29 mouse cellular contexts compared by ENCODE assay signal in genomic region chr13:35328320-35328719, GRCm38 (mm10).
"Had no signal": no experiment of that assay in that cellular context is flagged by ENCODE, and none has a peak within 500 bp of the region (broad histone marks: within the 10 kb centered on the region; RNA-seq: fewer than 3 reads in every experiment).

No protein-coding gene starts in this region.

- H3K36me3 ChIP-seq: limb, embryonic 10.5 days; limb, embryonic 12.5 days; limb, embryonic 13.5 days; limb, embryonic 15.5 days; liver, embryonic 12.5 days; liver, embryonic 13.5 days; liver, embryonic 15.5 days; lung, embryonic 15.5 days; midbrain, embryonic 10.5 days; midbrain, embryonic 12.5 days; midbrain, embryonic 13.5 days; midbrain, embryonic 15.5 days had no signal

- H3K4me1 ChIP-seq: limb, embryonic 10.5 days; limb, embryonic 12.5 days; limb, embryonic 13.5 days; limb, embryonic 15.5 days; liver, embryonic 12.5 days; liver, embryonic 13.5 days; liver, embryonic 15.5 days; lung, embryonic 15.5 days; megakaryocyte, embryonic 14.5 days; midbrain, embryonic 10.5 days; midbrain, embryonic 12.5 days; midbrain, embryonic 13.5 days; midbrain, embryonic 15.5 days had no signal

- H3K27ac ChIP-seq: limb, embryonic 10.5 days; limb, embryonic 12.5 days; limb, embryonic 13.5 days; limb, embryonic 15.5 days; liver, embryonic 12.5 days; liver, embryonic 13.5 days; liver, embryonic 14.5 days; liver, embryonic 15.5 days; lung, embryonic 15.5 days; macrophage; midbrain, embryonic 10.5 days; midbrain, embryonic 12.5 days; midbrain, embryonic 13.5 days; midbrain, embryonic 15.5 days had no signal

- ATAC-seq: liver, embryonic 12.5 days; liver, postnatal 0 days; lung, postnatal 0 days; midbrain, embryonic 13.5 days; midbrain, embryonic 15.5 days; midbrain, embryonic 16.5 days had no signal

- H3K4me3 ChIP-seq: limb, embryonic 10.5 days; limb, embryonic 12.5 days; limb, embryonic 13.5 days; limb, embryonic 15.5 days; liver, embryonic 12.5 days; liver, embryonic 13.5 days; liver, embryonic 15.5 days; lung, embryonic 15.5 days; megakaryocyte, embryonic 14.5 days; midbrain, embryonic 10.5 days; midbrain, embryonic 12.5 days; midbrain, embryonic 13.5 days; midbrain, embryonic 15.5 days; myocyte had no signal

- H3K27me3 ChIP-seq: limb, embryonic 12.5 days; limb, embryonic 13.5 days; limb, embryonic 15.5 days; liver, embryonic 12.5 days; liver, embryonic 13.5 days; liver, embryonic 15.5 days; lung, embryonic 15.5 days; megakaryocyte, embryonic 14.5 days; midbrain, embryonic 12.5 days; midbrain, embryonic 13.5 days; midbrain, embryonic 15.5 days had no signal

- DNase-seq: left cerebral cortex, postnatal 4 days; liver; liver, embryonic 13.5 days; liver, postnatal 0 days; lung, adult 18-20 months; lung, adult 2 months; lung, embryonic 14.5 days; lung, postnatal 10 days; lung, postnatal 14 days; lung, postnatal 36 days; lung, postnatal 4 days; midbrain, embryonic 14.5 days had no signal
